Mouse (Mus musculus) heart, embryonic 16.5 days (tissue): Measurements from ENCODE around the gene Gm5148. TPM values are rescaled to one million over a fixed set of nuclear protein-coding genes. Genes with fewer than 3 reads are reported as not detected.

Experiments used
- ATAC-seq: fragments of 200-750 bp; cut with Nextera tagmentation; replicated peaks from 2 replicates; pipeline ENCODE4 v1.8.0; 2017; ENCODE audit warnings: moderate number of reproducible peaks; ENCODE audit not compliant: insufficient read depth, low FRiP score; ENCODE audit errors: extremely low read depth
- H3K27ac ChIP-seq: fragments of 300-500 bp; sonication (generic); 2 replicates; pipeline ENCODE4 v1.5.1; 2014; ENCODE audit warnings: mild to moderate bottlenecking, low read length, control low read depth, moderate library complexity
- H3K27me3 ChIP-seq: fragments of 300-500 bp; sonication (generic); 2 replicates; pipeline ENCODE4 v1.6.1; 2014; ENCODE audit warnings: low read length, mixed read lengths; ENCODE audit not compliant: control insufficient read depth, insufficient read depth
- H3K36me3 ChIP-seq: fragments of 300-500 bp; sonication (generic); 2 replicates; pipeline ENCODE4 v1.6.1; 2014; ENCODE audit not compliant: control insufficient read depth, insufficient read depth
- H3K4me1 ChIP-seq: fragments of 300-500 bp; sonication (generic); 2 replicates; pipeline ENCODE4 v1.6.1; 2014; ENCODE audit warnings: low read length, mixed read lengths; ENCODE audit not compliant: control insufficient read depth, insufficient read depth
- H3K4me2 ChIP-seq: fragments of 300-500 bp; sonication (generic); 2 replicates; pipeline ENCODE4 v1.6.1; 2014; ENCODE audit warnings: low read depth, mild to moderate bottlenecking, control low read depth, low read length
- H3K4me3 ChIP-seq: fragments of 300-500 bp; sonication (generic); 2 replicates; pipeline ENCODE4 v1.5.1; 2014; ENCODE audit warnings: mild to moderate bottlenecking, control low read depth, low read length
- H3K9ac ChIP-seq: fragments of 300-500 bp; sonication (generic); 2 replicates; pipeline ENCODE4 v1.6.1; 2014; ENCODE audit warnings: low read length, control low read depth
- H3K9me3 ChIP-seq: fragments of 300-500 bp; sonication (generic); replicated peaks from 2 replicates; pipeline ENCODE4 v1.6.1; 2016; ENCODE audit warnings: low read length; ENCODE audit not compliant: control insufficient read depth
- WGBS: fragments of 180-500 bp; shearing (Covaris S2); extraction: QIAGEN DNeasy Blood & Tissue Kit; methylation state at CpG from one replicate; pipeline ENCODE4 v1.1.7; 2014; 5-methylcytosine and 5-hydroxymethylcytosine counted together
- polyA plus RNA-seq: library from polyadenylated mRNA; unstranded; fragments of >200 nt; fragmentation: Nextera tagmentation; extraction: Ambion mirVana; gene quantifications from 2 replicates; pipeline ENCODE4 v1.2.1, GENCODE M21; 2015

Gene Gm5148
- polyA plus RNA-seq, 1 experiment from 2014 or later, result 4.0 TPM

GRCm38 (mm10) chr3:37747258-37748001, 23.1 kb upstream of the Gm5148 start:
- H3K4me2 ChIP-seq, result no peak overlapping the region
- no peaks in the 10 kb centered on the region for H3K27me3 ChIP-seq
- 0 out of 2 replicates have a peak, but pooled peaks cover 2% of the 10 kb centered on the region for H3K4me1 ChIP-seq
- peak overlapping the region; percentile 39 for H3K27ac ChIP-seq
- 66% methylated on average over 9 of the region's 9 CpGs for WGBS
- H3K9ac ChIP-seq, result no peak overlapping the region
- no peak overlapping the region for H3K4me3 ChIP-seq
- H3K36me3 ChIP-seq, result no peaks in the 10 kb centered on the region
- no peaks in the 10 kb centered on the region for H3K9me3 ChIP-seq
- ATAC-seq, result no peak

- Histone ChIP-seq H3K4me2 (no peak overlapping the region), H3K36me3 (no peaks in the 10 kb centered on the region), H3K4me1 (0 out of 2 replicates have a peak, but pooled peaks cover 2% of the 10 kb centered on the region), H3K9me3 (no peaks in the 10 kb centered on the region), H3K9ac (no peak overlapping the region), H3K27me3 (no peaks in the 10 kb centered on the region), H3K4me3 (no peak overlapping the region), H3K27ac (no peak overlapping the region)
- no peak for ATAC-seq
- 75% methylated on average over 2 of the region's 2 CpGs for WGBS
Observed at GRCm38 (mm10) chr3:37744050-37744449, 19.8 kb upstream of the Gm5148 start.

GRCm38 (mm10) chr3:37739996-37740395, 15.7 kb upstream of the Gm5148 start:
- no peak overlapping the region for H3K4me2 ChIP-seq
- H3K27me3 ChIP-seq, result no peaks in the 10 kb centered on the region
- no peak overlapping the region for H3K27ac ChIP-seq
- no peak for ATAC-seq
- no peak overlapping the region for H3K9ac ChIP-seq
- H3K9me3 ChIP-seq, result no peaks in the 10 kb centered on the region
- H3K4me1 ChIP-seq, result peaks cover 16% of the 10 kb centered on the region
- WGBS, result 82% methylated on average over 7 of the region's 7 CpGs
- no peaks in the 10 kb centered on the region for H3K36me3 ChIP-seq
- no peak overlapping the region for H3K4me3 ChIP-seq

GRCm38 (mm10) chr3:37738171-37738950, 14.1 kb upstream of the Gm5148 start:
- H3K4me1 ChIP-seq, result peaks cover 16% of the 10 kb centered on the region
- H3K9me3 ChIP-seq, result no peaks in the 10 kb centered on the region
- no peak overlapping the region for H3K4me3 ChIP-seq
- ATAC-seq, result no peak
- no peak overlapping the region; the same call in 1 of the 2 replicates for H3K9ac ChIP-seq
- no peak overlapping the region for H3K4me2 ChIP-seq
- H3K36me3 ChIP-seq, result no peaks in the 10 kb centered on the region
- H3K27ac ChIP-seq, result peak overlapping the region; percentile 75
- 74% methylated on average over 17 of the region's 17 CpGs for WGBS
- no peaks in the 10 kb centered on the region for H3K27me3 ChIP-seq

GRCm38 (mm10) chr3:37737407-37737806, 13.1 kb upstream of the Gm5148 start:
- WGBS, result 12% methylated on average over 6 of the region's 6 CpGs
- Histone ChIP-seq H3K27me3 (no peaks in the 10 kb centered on the region), H3K36me3 (no peaks in the 10 kb centered on the region), H3K4me2 (peak overlapping the region; percentile 26), H3K27ac (peak overlapping the region; percentile 75), H3K9me3 (no peaks in the 10 kb centered on the region), H3K9ac (no peak overlapping the region), H3K4me1 (peaks cover 16% of the 10 kb centered on the region), H3K4me3 (no peak overlapping the region)
- ATAC-seq, result peak; percentile 84

GRCm38 (mm10) chr3:37735166-37735565, 10.9 kb upstream of the Gm5148 start:
- H3K9ac ChIP-seq, result no peak overlapping the region
- no peaks in the 10 kb centered on the region for H3K27me3 ChIP-seq
- no peaks in the 10 kb centered on the region for H3K9me3 ChIP-seq
- no peaks in the 10 kb centered on the region for H3K36me3 ChIP-seq
- no peak overlapping the region for H3K27ac ChIP-seq
- H3K4me2 ChIP-seq, result no peak overlapping the region
- peaks cover 16% of the 10 kb centered on the region for H3K4me1 ChIP-seq
- H3K4me3 ChIP-seq, result no peak overlapping the region
- no peak for ATAC-seq
- WGBS, result 61% methylated on average over 6 of the region's 6 CpGs

GRCm38 (mm10) chr3:37729142-37729541, 4.9 kb upstream of the Gm5148 start:
- Histone ChIP-seq H3K9me3 (no peaks in the 10 kb centered on the region), H3K36me3 (no peaks in the 10 kb centered on the region), H3K27ac (peak overlapping the region; percentile 58), H3K27me3 (0 out of 2 replicates have a peak, but pooled peaks cover 4% of the 10 kb centered on the region), H3K4me1 (peaks cover 19% of the 10 kb centered on the region), H3K4me2 (no peak overlapping the region), H3K4me3 (no peak overlapping the region), H3K9ac (no peak overlapping the region)
- 18% methylated on average over 4 of the region's 4 CpGs for WGBS
- peak; percentile 74; the same call in 1 of the 2 replicates for ATAC-seq

GRCm38 (mm10) chr3:37728112-37729100, 4.1 kb upstream of the Gm5148 start:
- H3K4me1 ChIP-seq, result peaks cover 22% of the 10 kb centered on the region
- ATAC-seq, result no peak
- peak overlapping the region; percentile 72 for H3K27ac ChIP-seq
- 56% methylated on average over 9 of the region's 9 CpGs for WGBS
- no peaks in the 10 kb centered on the region for H3K36me3 ChIP-seq
- H3K9ac ChIP-seq, result no peak overlapping the region
- H3K9me3 ChIP-seq, result no peaks in the 10 kb centered on the region
- H3K27me3 ChIP-seq, result 0 out of 2 replicates have a peak, but pooled peaks cover 4% of the 10 kb centered on the region
- H3K4me2 ChIP-seq, result no peak overlapping the region
- H3K4me3 ChIP-seq, result no peak overlapping the region
